Mouse (Mus musculus) heart, embryonic 10.5 days (tissue): Measurements from ENCODE around the gene Fcrlb. TPM values are rescaled to one million over a fixed set of nuclear protein-coding genes. Genes with fewer than 3 reads are reported as not detected.

Source experiments
- DNase-seq: peaks from one replicate; pipeline ENCODE4 v3.0.0-alpha.2; 2017; ENCODE audit warnings: low spot score
- H3K27ac ChIP-seq: fragments of 300-500 bp; sonication (generic); 2 replicates; pipeline ENCODE4 v1.5.1; 2016; ENCODE audit warnings: mild to moderate bottlenecking
- H3K27me3 ChIP-seq: fragments of 300-500 bp; sonication (generic); 2 replicates; pipeline ENCODE4 v1.6.1; 2016; ENCODE audit warnings: mild to moderate bottlenecking; ENCODE audit not compliant: poor library complexity, insufficient read depth, severe bottlenecking
- H3K36me3 ChIP-seq: fragments of 300-500 bp; sonication (generic); 2 replicates; pipeline ENCODE4 v1.6.1; 2016; ENCODE audit warnings: mild to moderate bottlenecking, moderate library complexity
- H3K4me1 ChIP-seq: fragments of 300-500 bp; sonication (generic); 2 replicates; pipeline ENCODE4 v1.6.1; 2016; ENCODE audit warnings: mild to moderate bottlenecking
- H3K4me3 ChIP-seq: fragments of 300-500 bp; sonication (generic); 2 replicates; pipeline ENCODE4 v1.5.1; 2016; ENCODE audit warnings: mild to moderate bottlenecking, moderate library complexity
- H3K9me3 ChIP-seq: fragments of 300-500 bp; sonication (generic); 2 replicates; pipeline ENCODE4 v1.6.1; 2016; ENCODE audit warnings: mild to moderate bottlenecking, moderate library complexity
- WGBS: fragments of 180-500 bp; shearing (Covaris S2); methylation state at CpG from one replicate; pipeline ENCODE4 v1.1.7; 2016; 5-methylcytosine and 5-hydroxymethylcytosine counted together
- polyA plus RNA-seq: library from polyadenylated mRNA; unstranded; fragments of >200 nt; fragmentation: Nextera tagmentation; extraction: Ambion mirVana; gene quantifications from 2 replicates; pipeline ENCODE4 v1.2.1, GENCODE M21; 2016

The Fcrlb gene
- polyA plus RNA-seq, 1 experiment from 2014 or later, result not detected

DNA sequence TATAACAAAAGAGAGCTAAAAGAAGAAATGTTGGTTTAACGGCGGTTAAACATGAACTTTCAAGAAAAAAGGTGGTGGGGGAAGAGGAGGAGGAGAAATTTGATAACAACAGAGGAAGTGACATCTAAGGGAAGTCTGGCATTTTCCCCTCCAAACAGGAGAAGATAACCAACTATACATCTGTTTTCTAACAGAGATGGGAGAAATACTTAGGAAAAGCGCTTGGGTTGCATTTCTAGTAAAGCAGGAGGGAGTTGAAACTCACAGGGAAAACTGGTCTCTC lies 50.4 kb downstream of the Fcrlb start:
- Histone ChIP-seq H3K9me3 (no peaks in the 10 kb centered on the region), H3K27me3 (no peaks in the 10 kb centered on the region), H3K36me3 (no peaks in the 10 kb centered on the region), H3K4me3 (no peak overlapping the region), H3K4me1 (peaks cover 34% of the 10 kb centered on the region), H3K27ac (peak overlapping the region; percentile 49; the same call in 1 of the 2 replicates)
- DNase-seq, result no peak
- 56% methylated on average over 3 of the region's 3 CpGs for WGBS

DNA sequence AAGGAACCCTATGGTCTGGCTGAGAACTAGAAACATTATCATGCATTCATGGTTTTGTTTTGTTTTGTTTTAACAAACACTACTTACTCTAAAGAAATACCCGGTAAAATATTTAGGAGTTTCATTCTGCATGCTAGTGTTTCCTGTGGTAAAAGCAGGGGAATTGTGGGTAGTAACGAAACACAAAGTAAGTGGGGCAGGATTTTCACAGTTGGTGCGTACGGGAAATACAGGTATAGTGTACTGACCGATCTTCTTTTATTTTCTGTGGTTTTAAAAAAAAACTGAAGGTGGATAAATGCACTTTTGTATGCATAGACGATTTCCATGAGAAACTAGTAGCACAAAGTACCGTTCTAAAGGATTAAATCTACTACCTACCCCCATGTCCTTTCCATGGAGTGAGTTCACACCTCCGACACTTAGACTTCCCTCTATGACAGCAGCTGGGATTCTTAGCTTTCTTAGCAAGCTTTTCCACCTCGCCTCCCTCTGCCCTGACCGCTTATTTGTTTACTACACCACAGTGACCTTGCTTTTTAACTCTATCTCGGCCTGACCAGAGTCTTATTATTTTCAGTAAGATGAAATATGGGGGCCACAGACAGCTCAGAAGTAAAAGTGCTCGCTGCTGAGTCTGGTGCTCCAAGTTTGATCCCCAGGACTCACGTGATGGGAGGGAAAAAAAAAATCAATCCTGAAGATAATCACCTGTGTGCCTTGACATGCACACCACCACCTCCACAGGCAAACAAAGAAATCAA lies 50.9 kb downstream of the Fcrlb start:
- Histone ChIP-seq H3K27me3 (no peaks in the 10 kb centered on the region), H3K36me3 (no peaks in the 10 kb centered on the region), H3K9me3 (no peaks in the 10 kb centered on the region), H3K4me3 (no peak overlapping the region), H3K27ac (0 out of 2 replicates have a peak overlapping the region, but pooled peaks have one; percentile 22), H3K4me1 (peaks cover 34% of the 10 kb centered on the region)
- WGBS, result 72% methylated on average over 13 of the region's 13 CpGs
- DNase-seq, result no peak

DNA sequence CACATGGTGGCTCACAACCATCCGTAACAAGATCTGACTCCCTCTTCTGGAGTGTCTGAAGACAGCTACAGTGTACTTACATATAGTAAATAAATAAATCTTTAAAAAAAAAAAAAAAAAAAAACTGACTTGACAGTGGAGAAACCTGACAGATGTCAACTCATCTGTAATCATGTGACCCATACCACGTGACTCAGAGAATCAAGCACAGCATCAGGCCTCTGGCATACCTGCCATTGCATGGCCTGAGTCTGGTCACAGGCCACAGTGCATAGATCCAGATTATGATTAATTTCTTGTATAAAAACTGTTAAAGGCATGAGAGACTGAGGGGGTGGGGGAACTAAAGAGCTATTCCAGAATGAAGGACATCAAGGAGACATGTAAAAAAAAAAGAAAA lies 53.9 kb downstream of the Fcrlb start:
- Histone ChIP-seq H3K4me3 (no peak overlapping the region), H3K4me1 (peaks cover 22% of the 10 kb centered on the region), H3K9me3 (no peaks in the 10 kb centered on the region), H3K27ac (no peak overlapping the region), H3K27me3 (no peaks in the 10 kb centered on the region), H3K36me3 (no peaks in the 10 kb centered on the region)
- DNase-seq, result no peak
- WGBS, result 73% methylated on average over 2 of the region's 2 CpGs

DNA sequence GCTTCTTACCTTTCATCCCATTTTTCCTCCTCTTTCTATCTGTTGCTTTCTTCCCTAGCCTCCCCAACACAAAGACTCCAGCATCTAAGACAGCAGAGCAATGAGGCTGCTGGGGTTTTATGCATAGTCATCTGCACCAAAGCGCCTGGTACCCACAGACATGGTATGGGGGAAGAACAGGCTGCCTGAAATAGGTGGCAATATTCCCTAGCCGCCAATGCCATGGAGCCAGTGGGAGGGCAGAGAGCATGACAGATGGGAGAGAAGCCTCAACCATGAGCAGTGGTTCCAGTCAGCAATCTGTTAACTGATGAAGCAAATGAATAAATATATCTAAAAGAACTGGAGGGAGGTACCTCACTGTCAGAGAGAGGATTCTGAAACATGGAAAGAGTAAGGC lies 55.4 kb downstream of the Fcrlb start:
- Histone ChIP-seq H3K27ac (no peak overlapping the region), H3K36me3 (no peaks in the 10 kb centered on the region), H3K9me3 (no peaks in the 10 kb centered on the region), H3K27me3 (no peaks in the 10 kb centered on the region), H3K4me3 (no peak overlapping the region), H3K4me1 (peaks cover 12% of the 10 kb centered on the region)
- DNase-seq, result no peak
- 67% methylated on average over 2 of the region's 2 CpGs for WGBS

Other genes starting within 250 kb of the Fcrlb start
- gene Atf6, start 45.2 kb downstream of the Fcrlb start, polyA plus RNA-seq, result 10.9 and 16.0 TPM in 2 replicates
- gene Gm26620, start 27.9 kb downstream of the Fcrlb start, polyA plus RNA-seq, result 0.67 TPM in 1 of 2 replicates, not detected in the other
- 28.9 and 37.9 TPM in 2 replicates for gene Dusp12, start 27.4 kb downstream of the Fcrlb start, polyA plus RNA-seq
- gene Fcrla, start 14.6 kb upstream of the Fcrlb start, polyA plus RNA-seq, result 0.08 TPM in 1 of 2 replicates, not detected in the other
- not detected in 2 replicates for gene Fcgr2b, start 63.6 kb upstream of the Fcrlb start, polyA plus RNA-seq
- gene Fcgr4, start 106.0 kb upstream of the Fcrlb start, polyA plus RNA-seq, result 0.14 TPM in 1 of 2 replicates, not detected in the other
- gene Fcgr3, start 152.0 kb upstream of the Fcrlb start, polyA plus RNA-seq, result 1.3 and 4.1 TPM in 2 replicates
- gene Cfap126, start 201.0 kb upstream of the Fcrlb start, polyA plus RNA-seq, result 1.6 and 3.7 TPM in 2 replicates
- gene Sdhc, start 237.7 kb upstream of the Fcrlb start, polyA plus RNA-seq, result 361 and 463 TPM in 2 replicates
- 0.06 and 0.14 TPM in 2 replicates for gene Mpz, start 237.8 kb upstream of the Fcrlb start, polyA plus RNA-seq